Mouse (Mus musculus) liver, embryonic 14.5 days (tissue): ENCODE measurements at regions not wholly inside any gene's neighbourhood (a gene's known extent, or its start where the extent isn't known, plus 50 kb on each side); places are given as distances from the start of the nearest gene placed in this dataset.

ENCODE experiments used
- ATAC-seq: fragments of 200-750 bp; cut with Nextera tagmentation; 2 replicates; pipeline ENCODE4 v1.8.0; 2017; ENCODE audit warnings: moderate number of reproducible peaks, mild to moderate bottlenecking, moderate library complexity; ENCODE audit not compliant: insufficient read depth
- DNase-seq, 3 experiments: peaks; one replicate each; pipeline ENCODE4 v3.0.0-alpha.2; 2012 to 2013; ENCODE audit warnings: low read depth in 3 of 3, low spot score in 3 of 3
- H3K27ac ChIP-seq: fragments of 300-500 bp; sonication (generic); 2 replicates; pipeline ENCODE4 v1.5.1; 2014; ENCODE audit warnings: moderate library complexity, mild to moderate bottlenecking, control low read depth, inconsistent platforms
- H3K27me3 ChIP-seq: fragments of 300-500 bp; sonication (generic); 2 replicates; pipeline ENCODE4 v1.6.1; 2014; ENCODE audit warnings: mild to moderate bottlenecking, low read length, moderate library complexity; ENCODE audit not compliant: control insufficient read depth, insufficient read depth
- H3K36me3 ChIP-seq: fragments of 300-500 bp; sonication (generic); replicated peaks from 2 replicates; pipeline ENCODE4 v1.6.1; 2014; ENCODE audit warnings: low read depth; ENCODE audit not compliant: control insufficient read depth, insufficient read depth
- H3K4me1 ChIP-seq, 2 experiments: fragments of 200-500 bp in 1 of 2; fragments of 300-500 bp in 1 of 2; sonication (generic) in 1 of 2; replicated peaks; 2 replicates each; pipeline ENCODE4 v1.6.1; 2012 to 2014; ENCODE audit warnings: antibody characterized with exemption in 1 of 2, inconsistent platforms in 1 of 2, low read length in 1 of 2; ENCODE audit not compliant: control insufficient read depth in 2 of 2, insufficient read depth in 2 of 2
- H3K4me2 ChIP-seq: fragments of 300-500 bp; sonication (generic); 2 replicates; pipeline ENCODE4 v1.6.1; 2014; ENCODE audit warnings: low read depth, mild to moderate bottlenecking, control low read depth, moderate library complexity
- H3K4me3 ChIP-seq, 2 experiments: fragments of 200-500 bp in 1 of 2; fragments of 300-500 bp in 1 of 2; sonication (generic) in 1 of 2; 2 replicates each; pipeline ENCODE4 v1.5.1; 2012 to 2014; ENCODE audit warnings: low read depth in 2 of 2, low read length in 2 of 2, mild to moderate bottlenecking in 2 of 2, control low read depth in 1 of 2, inconsistent platforms in 1 of 2, moderate library complexity in 1 of 2; ENCODE audit not compliant: insufficient read depth in 1 of 2
- H3K9ac ChIP-seq: fragments of 300-500 bp; sonication (generic); replicated peaks from 2 replicates; pipeline ENCODE4 v1.6.1; 2014; ENCODE audit warnings: mild to moderate bottlenecking, control low read depth, moderate library complexity
- H3K9me3 ChIP-seq: fragments of 300-500 bp; sonication (generic); 2 replicates; pipeline ENCODE4 v1.6.1; 2016; ENCODE audit warnings: low read length, mixed read lengths; ENCODE audit not compliant: control insufficient read depth
- CTCF ChIP-seq: IDR thresholded peaks from 2 replicates; pipeline ENCODE4 v1.5.1; 2016; ENCODE audit warnings: antibody characterized with exemption, low read depth, control low read depth
- EP300 ChIP-seq: IDR thresholded peaks from 2 replicates; pipeline ENCODE4 v1.6.1; 2016; ENCODE audit warnings: antibody characterized with exemption, low read depth
- WGBS: fragments of 180-500 bp; shearing (Covaris S2); extraction: QIAGEN DNeasy Blood & Tissue Kit; methylation state at CpG from one replicate; pipeline ENCODE4 v1.1.7; 2014; ENCODE audit not compliant: insufficient replicate concordance; 5-methylcytosine and 5-hydroxymethylcytosine counted together

GRCm38 (mm10) chr10:84111502-84111901 lies 328.9 kb downstream of the Nuak1 start:
- Histone ChIP-seq H3K4me1 (no peaks in the 10 kb centered on the region), H3K4me2 (no peak overlapping the region), H3K4me3 (no peak overlapping the region), H3K9ac (no peak overlapping the region), H3K27me3 (no peaks in the 10 kb centered on the region), H3K9me3 (no peaks in the 10 kb centered on the region), H3K36me3 (no peaks in the 10 kb centered on the region), H3K27ac (no peak overlapping the region)
- WGBS: 44% methylated on average over 5 of the region's 5 CpGs
- ATAC-seq (no peak), DNase-seq (no peak)
- TF ChIP-seq EP300 (no peak), CTCF (no peak)

- DNase-seq (no peak), ATAC-seq (no peak)
- Histone ChIP-seq H3K9me3 (no peaks in the 10 kb centered on the region), H3K27ac (no peak overlapping the region), H3K4me3 (no peak overlapping the region), H3K4me1 (no peaks in the 10 kb centered on the region), H3K4me2 (no peak overlapping the region), H3K36me3 (no peaks in the 10 kb centered on the region), H3K27me3 (no peaks in the 10 kb centered on the region), H3K9ac (no peak overlapping the region)
- TF ChIP-seq EP300 (no peak), CTCF (no peak)
- WGBS: 48% methylated on average over 5 of the region's 5 CpGs
Measured at GRCm38 (mm10) chr10:84111909-84112308, 328.5 kb downstream of the Nuak1 start.

DNA sequence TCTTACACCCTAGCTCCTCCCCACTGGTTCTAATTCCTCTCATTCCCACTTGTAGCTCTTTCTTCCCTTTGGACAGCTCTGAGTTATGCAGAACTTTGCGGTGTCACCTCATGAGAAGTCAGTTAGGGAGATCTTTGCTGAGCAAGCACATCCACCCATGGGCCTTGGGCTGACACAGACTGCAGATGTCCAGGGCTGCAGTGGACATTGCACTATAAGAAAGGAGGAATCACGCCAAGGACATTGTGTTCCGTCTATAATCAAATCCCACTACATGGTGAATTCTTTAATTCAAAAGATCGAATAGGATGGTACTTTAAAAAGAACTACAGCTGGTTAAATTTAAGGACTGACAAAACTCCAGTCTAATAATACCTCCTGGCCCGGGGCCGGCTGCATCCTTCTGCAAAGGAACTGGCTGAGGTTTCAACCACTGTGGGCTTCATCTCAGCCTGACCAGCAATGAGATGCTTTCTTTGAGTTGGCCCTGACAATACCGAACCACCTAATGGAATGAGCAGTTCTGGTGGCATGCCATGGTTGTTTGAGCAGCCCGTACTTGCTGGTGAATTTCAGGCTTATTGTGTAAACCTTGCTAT lies 320.3 kb downstream of the Nuak1 start:
- H3K4me3 ChIP-seq: no peak overlapping the region
- DNase-seq (no peak), ATAC-seq (no peak)
- no peak overlapping the region for H3K9ac ChIP-seq
- no peaks in the 10 kb centered on the region for H3K27me3 ChIP-seq
- no peaks in the 10 kb centered on the region for H3K36me3 ChIP-seq
- no peaks in the 10 kb centered on the region for H3K4me1 ChIP-seq
- TF ChIP-seq CTCF (no peak), EP300 (no peak)
- H3K9me3 ChIP-seq: no peaks in the 10 kb centered on the region
- 67% methylated on average over 8 of the region's 8 CpGs for WGBS
- H3K27ac ChIP-seq: no peak overlapping the region
- H3K4me2 ChIP-seq: no peak overlapping the region

DNA sequence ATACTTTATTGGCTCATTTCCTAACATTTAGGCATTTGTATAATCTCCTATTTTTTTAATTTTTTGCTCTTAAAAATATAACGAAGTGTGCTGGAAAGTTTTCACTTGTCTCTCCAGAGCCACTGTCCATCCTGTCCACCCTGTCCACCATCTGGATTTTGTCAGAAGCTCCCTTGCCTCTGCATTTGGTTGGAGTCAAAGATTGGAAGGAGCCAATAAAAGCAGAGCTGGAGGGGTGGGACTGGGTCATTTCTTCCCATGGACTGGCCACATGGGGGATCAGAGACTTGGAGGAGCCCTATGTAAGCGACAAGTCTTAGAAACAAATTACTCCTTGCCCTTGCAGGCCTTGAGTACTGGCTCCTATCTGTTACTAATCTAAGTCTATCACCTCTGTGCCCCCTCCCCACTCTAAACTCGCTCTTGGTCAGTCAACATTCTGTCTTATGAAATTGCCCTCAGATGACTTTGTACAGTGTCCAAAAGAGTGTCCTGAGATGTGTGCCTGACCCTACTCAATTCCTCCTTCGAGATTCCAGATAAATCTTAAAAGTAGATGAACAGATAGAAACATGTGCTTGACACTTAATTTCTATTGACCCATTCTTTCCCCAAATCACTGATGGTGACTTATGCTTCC lies 303.3 kb downstream of the Nuak1 start:
- Histone ChIP-seq H3K9me3 (no peaks in the 10 kb centered on the region), H3K27ac (no peak overlapping the region), H3K4me1 (no peaks in the 10 kb centered on the region), H3K4me2 (no peak overlapping the region), H3K9ac (no peak overlapping the region), H3K36me3 (no peaks in the 10 kb centered on the region), H3K4me3 (no peak overlapping the region), H3K27me3 (no peaks in the 10 kb centered on the region)
- ATAC-seq (no peak), DNase-seq (no peak)
- 46% methylated on average over 4 of the region's 4 CpGs for WGBS
- no peak for TF ChIP-seq CTCF
- no peak for TF ChIP-seq EP300

- Histone ChIP-seq H3K9ac (no peak overlapping the region), H3K27ac (no peak overlapping the region), H3K9me3 (no peaks in the 10 kb centered on the region), H3K4me1 (peaks cover 0 to 3% of the 10 kb centered on the region in 2 experiments; a peak in 2 of 4 replicates), H3K4me3 (no peak overlapping the region), H3K27me3 (no peaks in the 10 kb centered on the region), H3K4me2 (no peak overlapping the region), H3K36me3 (no peaks in the 10 kb centered on the region)
- 44% methylated on average over 8 of the region's 8 CpGs for WGBS
- TF ChIP-seq EP300 (no peak), CTCF (no peak)
- no peak for DNase-seq
- no peak for ATAC-seq
Measured at GRCm38 (mm10) chr10:84142741-84143454, 297.5 kb downstream of the Nuak1 start.
